Mouse (Mus musculus) kidney, postnatal 4 days (tissue): ENCODE measurements around the gene Sds.
"Not testable (repeated sequence)": the region's sequence is repeated elsewhere in the genome, so short reads cannot be mapped to it uniquely, and the experiment has no call there.

ENCODE experiments used
- DNase-seq, 2 experiments: peaks; one replicate each; pipeline ENCODE4 v3.0.0; 2021; ENCODE audit warnings: mixed read lengths in 2 of 2

Sds gene

DNA sequence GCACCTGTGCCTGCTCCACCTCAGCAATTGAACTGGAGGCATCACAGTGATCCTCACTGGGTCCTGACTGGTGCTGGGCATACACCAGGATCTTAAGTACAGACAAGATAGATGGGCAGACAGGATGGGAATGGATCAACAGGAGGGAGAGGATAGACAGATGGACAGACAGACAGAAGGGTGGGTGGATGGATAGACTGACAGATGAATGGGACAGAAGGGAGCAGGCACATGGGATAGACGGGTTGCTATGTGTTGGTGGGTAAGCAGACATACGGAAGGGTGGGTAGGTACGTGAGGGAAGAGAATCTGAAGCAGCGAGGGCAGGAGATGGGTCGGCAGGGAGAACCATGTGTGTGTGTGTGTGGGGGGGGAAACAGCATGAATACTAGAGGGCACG is 17.1 kb downstream of the Sds start:
- DNase-seq = no peak

DNA sequence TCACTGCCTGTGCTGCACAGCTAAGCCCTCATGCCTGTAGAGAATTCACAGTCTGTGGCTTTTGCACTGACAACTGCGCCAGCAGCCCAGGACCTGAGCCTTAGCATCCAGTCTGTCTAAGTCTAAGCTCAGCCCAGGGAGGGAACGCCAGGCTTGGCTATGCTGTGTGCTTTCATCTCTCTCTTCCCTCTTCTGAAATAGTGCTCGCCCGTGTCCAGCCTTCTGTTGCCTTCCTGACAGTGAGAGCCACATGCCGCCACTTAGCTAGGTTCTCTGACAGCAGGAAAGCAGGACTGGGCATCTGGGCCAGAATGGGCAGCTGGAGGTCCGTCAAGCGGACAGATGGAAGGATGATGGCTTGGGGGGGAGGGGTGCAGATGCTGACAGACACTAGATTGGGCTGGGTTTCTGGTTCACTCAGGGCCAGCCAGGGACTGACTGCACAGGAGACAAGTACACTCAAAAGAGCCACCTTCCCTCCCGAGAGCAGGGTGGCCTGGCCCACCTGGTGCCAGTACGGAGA is 17.6 kb downstream of the Sds start:
- DNase-seq = no peak

DNA sequence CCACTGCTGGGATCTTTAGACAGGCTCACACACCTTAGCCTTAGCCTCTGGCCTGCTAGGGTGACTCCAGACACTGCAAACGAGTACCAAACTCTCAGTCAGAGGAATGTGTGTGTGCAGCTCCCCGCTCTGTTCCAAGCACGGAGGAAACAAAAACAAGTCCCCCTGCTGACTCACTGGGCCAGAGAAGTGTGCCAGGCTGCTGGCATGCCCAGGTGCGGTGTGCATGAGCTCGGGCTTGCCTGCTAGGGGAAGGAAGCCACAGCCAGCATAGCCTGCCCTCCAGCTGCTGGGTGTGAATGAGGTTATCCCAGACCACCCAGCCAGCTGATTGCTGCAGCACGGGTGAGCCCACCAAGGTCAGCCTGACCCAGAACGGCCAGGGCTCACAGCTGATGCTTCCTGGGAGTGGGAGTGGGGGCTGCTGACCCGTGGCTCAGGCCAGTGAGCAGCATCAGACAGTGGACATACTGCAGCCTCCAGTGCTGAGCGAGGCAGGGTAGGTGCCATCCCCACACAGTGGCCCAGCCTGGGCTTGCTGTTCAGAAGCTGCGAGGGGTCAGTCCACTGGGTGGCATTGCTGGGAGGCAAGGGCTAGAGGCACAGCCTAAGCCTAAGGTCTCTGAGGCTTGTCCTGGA is 18.9 kb downstream of the Sds start:
- no peak for DNase-seq

DNA sequence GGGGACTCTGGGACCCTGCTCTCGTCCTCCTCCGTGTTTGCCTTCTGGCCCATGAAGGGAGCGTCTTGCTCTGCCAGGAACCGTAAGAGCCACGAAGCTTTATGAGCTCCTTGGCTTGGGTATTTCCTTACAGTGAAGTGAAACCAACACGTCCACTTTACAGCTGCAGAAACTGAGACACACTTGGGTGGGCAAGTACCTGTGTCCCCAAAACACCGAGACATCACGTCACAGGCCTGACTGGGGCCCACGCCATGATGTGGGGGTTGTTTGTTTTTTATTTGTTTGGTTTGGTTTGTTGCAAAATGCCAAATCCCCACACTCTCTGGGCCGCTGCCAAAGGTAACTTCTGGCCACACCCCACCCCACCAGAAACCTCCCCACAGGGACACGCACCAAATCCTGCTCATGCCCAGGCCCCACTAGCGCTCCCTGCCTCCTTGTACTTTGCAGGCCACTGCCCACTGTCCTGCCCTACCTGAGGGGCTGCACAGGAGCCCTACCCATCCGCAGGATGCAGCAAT is 19.4 kb downstream of the Sds start:
- no peak for DNase-seq

DNA sequence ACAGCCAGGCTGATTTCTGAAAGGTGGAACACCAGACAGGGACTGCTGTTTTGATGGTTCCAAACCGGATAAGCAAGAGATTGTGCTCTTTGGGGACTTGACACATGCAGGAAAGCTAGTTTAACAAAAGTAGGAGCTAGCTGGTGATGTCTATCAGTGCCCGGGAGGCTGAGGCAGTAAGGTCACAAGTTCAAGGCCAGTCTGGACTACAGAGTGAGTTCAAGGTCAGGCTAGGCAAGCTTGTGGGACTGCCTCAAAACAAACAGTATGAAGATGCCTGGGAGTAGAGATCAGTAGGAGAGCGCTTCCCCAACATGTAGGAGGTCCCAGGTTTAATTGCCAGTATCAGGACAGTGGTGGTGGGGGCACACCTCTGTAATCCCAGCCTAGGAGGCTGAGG is 20.7 kb downstream of the Sds start:
- DNase-seq = no peak

DNA sequence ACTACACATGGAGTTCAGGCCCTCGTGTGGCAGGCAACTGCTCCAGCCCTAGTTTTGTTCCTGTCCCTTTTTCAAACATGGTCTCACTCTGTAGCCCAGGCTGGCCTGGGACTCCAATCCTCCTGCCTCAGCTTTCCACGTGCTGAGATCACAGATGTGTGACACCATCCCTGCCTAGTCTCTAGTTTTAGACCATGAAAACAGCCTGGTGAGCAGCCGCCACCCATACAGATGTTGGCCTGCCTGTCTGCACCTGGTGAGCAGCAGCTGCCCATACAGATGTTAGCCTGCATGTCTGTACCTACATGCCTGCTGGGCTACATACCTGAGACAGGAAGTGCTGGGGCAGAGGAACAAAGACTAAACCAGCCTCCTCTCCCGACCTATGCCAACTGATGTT is 22.9 kb downstream of the Sds start:
- no peak for DNase-seq

DNA sequence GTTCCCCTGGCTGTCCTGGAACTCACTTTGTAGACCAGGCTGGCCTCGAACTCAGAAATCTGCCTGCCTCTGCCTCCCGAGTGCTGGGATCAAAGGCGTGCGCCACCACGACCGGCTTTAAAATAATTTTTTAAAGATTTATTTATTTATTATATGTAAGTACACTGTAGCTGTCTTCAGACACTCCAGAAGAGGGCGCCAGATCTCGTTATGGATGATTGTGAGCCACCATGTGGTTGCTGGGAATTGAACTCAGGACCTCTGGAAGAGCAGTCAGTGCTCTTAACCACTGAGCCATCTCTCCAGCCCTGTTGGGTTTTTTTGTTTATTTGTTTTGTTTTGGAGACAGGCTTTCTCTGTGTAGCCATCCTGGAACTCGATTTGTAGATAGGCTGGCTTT is 24.3 kb downstream of the Sds start:
- not testable (repeated sequence) for DNase-seq

DNA sequence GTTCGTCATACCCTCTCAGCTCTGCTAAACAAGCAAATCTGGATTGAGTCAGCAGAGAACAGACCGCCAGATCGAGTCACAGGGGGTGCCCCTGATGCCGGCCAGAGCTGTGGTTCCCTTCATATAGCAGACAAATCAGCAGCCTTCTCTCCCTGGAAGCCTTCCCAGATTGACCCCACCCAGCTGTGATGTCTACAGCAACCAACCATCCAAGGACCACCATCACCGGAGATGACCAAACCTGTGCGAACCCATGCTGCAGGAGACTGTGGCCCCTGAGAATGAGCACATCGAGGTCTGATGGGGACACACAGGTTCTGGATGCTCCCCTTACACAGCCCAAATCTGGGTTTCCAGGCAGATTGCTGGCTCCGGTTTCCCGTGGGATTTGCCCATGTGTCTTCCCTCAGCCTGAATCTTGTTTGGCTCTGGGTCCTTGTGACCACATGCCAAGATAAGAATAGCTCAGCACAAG is 25.9 kb downstream of the Sds start:
- no peak for DNase-seq

DNA sequence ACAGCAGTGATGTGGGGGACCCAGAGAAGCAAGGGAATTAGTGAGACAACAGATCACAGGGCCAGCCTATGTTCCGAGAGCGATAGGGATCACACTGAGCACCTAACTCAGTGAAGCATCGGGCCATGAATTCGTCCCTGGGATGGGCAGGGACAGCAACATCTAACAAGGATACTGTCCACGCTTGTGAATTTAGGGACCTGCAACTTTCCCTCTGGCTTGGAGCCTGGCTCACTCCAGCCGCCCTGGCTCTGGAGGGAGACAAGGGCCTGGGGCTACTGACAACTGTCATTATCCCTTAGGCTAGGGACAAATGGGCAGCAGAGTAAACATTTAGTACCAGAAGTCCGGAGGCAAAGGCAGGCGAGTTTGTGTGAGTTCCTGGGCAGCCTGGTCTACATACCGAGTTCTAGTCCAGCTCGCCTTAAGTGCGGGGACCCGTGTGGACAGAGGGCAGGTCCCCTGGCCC is 26.4 kb downstream of the Sds start:
- DNase-seq = no peak

DNA sequence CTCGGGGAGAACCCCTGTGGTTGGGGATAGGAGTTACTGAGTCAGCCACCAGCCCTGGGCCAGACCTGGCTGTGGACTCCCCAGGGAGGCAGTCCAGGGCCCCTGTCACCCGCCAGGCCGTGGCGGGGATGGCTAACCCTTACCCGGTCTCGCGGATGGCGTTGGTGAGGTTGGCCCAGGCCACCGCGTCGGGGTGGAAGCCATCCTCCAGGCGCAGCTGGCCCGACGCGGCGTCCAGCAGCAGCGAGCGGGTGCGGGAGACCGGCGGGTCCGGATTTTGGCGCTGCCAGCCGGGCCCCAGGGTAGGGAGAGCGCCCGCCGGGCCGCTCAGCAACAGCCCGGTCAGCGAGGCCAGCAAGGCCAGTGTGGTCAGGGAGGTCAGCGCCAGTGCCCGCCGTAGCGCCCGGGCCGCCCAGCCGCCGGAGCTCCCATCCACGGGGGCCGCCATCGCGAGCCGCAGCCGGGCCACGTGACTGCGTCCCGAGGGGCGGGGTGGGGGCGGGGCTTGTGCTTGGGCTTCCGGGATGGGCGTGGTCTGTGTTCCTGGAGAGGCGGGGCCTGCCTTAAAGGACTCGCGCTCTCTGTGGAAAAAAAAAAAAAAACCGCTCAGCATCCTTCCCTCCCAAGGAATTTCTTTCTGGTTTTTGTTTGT is 26.9 kb downstream of the Sds start, which contains the start of gene Plbd2:
Gene Plbd2 (minus strand): TSS at position 482 of the 652 bp plus-strand sequence.
- DNase-seq = peak; percentile 92 to 95

DNA sequence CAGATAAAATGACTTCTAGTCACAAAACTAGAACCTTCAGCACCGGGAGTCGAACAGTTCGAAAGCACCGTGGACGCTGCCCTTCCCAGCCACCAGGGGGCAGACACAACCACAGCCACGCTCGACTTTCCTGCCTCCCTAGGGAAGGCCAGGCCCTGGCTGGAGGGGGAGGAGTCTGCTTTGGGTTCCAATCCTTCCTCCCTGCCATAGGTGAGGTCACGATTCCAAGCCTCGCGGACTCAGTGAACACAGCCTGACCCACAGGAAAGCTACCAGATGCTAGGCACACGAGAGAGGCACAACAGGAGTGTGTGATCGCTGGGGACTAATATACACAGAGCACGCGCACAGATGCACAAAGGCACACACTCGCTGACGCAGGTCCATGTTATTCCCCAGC is 29.0 kb downstream of the Sds start:
- DNase-seq = peak; percentile 85 to 86

DNA sequence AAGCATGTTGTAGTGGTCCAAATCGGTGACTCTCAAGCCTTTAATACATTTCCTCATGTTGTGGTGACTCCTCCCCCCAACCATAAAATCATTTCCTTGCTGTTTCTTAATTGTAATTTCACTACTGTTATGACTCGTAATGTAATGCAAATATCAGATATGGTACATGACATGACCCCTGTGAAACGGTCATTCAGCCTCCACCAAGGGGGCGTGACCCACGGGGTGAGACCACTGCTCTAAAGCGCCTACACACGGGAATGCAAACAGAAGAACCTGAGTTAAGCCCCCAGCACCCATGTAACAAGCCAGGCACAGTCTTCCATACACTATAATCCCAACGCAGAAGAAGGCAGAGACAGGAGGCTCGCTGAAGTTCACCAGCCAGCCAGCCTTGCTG is 29.5 kb downstream of the Sds start:
- no peak for DNase-seq

DNA sequence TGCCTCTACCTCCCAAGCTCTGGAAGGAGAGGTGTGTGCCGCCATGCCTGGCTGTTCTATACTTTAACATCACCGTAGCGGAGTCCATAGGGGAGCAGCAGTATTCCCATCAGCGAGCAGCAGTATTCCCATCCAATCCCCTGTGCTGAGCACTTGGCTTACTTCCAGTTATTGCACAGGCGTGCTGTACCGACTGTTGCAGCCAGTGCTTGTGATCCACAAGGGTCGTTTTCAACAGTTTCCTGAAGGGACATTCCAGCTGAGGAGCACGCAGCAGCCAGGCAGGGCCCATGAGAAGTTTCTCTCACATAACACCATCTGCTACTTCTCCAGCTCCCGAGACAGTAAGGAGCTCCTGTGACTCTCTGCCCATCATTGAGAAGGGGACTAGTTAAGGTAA is 30.2 kb downstream of the Sds start:
- DNase-seq = no peak

DNA sequence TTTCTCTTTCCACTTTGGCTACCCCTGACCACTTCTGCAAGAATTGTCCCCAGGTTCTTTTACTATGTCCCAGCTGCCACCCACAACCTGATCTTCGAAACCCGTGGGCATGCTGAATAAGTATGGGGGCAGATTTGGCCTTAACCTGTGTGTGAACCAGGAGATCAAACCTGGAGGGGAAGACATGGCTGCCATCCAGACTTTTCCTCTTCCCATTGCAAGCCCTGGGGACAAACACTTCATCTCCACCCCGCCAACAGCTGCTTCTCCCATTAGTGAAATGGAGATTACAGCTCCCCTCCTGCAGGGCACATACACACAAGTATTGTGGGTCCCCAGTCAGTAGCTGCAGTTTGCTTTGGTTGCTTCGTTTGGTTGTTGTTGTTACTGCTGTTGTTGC is 31.0 kb downstream of the Sds start:
- DNase-seq = no peak

DNA sequence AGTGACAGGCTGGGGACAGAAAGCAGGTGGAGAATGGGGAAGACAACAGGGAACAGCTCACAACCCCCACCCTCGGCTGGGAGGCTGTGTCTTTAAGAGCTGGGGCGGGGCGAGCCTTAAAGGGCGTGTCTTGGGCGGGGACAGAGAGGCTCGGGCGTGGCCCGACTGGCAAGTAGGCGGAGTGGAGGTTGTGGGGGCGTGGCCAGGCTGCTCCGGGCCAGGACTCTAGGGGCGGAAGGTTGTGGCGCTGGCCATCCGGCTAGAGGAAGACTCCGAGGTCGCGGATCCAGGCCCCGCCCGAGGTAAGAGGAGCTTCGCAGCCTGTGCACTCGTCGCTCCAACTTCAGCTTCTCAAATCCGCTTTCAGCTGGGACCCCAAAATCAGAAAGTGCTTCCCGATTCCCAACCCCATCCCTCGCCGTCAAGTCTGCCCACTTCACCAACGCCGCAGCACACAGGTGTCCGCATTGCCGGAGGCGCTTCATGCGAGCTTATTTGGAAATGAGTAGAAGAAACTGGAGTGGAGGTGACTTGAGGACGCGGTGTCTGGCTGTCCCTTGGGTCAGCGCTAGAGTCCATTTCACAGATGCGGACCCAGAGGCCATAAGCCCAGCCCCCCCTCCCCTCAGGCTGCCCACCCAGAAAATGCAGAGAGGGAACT is 34.8 kb downstream of the Sds start, which contains the start of gene Slc8b1:
Gene Slc8b1 (plus strand): TSS at position 187 of the 661 bp plus-strand sequence.
- peak; percentile 99 for DNase-seq

DNA sequence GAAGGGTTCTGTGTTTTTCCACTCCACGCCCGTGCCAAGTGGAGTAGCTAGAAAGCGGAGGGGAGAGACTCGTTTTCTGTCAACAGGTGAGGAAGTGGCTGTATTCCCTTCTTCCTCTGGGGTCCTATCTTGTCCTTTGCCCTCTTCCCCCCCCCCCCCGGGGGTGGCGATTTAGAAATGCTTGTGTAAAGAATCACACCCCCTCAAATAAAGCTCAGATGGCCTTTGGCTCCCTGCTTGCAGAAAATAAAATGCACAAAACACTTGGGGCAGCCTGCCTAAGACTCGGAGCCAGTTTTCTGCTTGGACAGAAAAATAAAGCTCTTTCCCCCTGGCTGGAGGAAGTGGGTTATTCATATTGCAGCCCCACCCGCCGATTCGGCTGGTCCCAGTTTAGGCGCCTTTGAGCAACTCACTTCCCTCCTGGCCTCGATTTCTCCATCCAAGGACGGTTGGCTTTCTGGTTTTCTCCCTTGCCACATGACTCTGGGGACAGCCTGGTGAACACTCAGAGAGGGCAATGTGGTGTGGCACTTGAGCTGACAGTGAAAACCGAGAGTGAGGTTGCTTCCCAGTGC is 35.4 kb downstream of the Sds start:
- DNase-seq = peak; percentile 32 to 45

DNA sequence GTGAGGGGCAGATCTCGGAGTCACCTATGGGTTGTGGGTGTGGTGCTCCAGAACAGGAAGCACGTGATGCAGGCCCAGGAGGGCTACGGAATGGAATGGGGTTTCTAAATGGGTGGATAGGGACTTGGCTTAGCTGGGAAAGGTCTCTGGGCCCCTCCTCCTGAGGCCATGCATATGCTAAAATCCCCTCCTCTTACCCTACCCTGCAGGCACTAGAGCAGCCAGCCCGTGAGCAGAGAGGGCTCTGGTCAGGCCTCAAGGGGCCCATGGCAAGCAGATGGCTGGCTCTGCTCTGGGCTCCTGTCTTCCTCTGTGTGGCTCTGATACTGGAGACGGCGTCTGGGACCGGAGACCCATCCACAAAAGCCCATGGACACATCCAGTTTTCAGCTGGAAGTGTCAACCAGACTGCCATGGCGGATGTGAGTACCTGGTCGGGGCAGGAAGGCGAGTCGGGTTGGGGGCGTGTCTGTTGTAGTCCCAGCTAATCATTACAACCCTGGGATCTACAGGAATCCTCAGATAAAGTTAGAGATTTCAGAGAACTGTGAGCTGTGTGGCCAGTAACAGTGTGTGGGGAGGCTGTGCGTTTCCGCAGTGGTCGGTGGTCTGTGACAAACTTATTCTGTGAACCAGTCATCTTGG is 36.7 kb downstream of the Sds start:
- peak; percentile 61 to 75 for DNase-seq

DNA sequence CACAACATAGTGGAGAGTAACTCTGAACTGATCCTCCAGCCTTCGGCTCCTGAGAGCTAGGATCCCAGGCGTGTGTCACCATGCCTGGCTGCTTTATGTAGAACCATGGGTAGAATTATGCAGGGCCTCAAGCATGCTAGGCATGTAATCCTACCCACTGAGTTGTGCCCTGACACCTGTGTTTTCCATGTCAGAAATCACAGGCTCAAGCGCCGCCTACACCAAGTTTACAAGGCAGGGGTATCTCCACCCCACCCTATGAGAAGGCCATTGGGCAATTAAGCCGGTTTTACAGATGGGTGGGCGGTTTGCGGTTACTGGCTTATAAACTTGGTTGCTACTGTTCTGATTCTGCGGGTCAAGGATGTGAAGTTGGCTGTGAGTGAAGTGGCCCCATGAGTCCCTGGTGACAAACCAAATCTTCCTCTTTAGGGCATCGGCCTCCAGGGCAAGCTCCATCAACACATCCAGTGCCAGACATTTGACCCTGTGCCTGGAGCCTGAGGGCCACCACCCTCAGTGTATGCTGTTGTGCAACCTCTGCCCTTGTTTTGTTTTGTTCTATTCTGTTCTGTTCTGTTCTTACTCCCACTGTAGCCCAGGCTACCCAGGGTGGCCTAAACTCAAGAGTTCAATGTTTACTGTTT is 37.8 kb downstream of the Sds start:
- no peak for DNase-seq

DNA sequence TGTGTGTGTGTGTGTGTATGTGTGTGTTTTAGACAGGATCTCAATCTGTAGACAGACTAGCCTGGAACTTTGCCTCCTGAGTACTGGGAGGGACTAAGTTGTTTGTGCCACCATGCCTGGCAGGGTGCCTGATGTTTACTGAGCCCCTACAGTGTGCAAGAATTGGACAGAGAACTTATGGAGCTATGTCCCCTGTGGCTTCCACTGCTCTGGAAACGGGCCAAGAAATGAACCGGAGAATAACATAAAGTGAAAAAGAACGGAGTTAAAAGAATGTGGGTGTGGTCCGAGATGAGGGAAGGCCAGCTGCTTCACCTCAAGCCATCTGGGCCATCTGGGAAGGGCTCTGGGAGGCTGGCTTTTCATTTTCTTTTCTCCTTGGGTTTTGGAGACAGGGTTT is 38.4 kb downstream of the Sds start:
- DNase-seq = peak; percentile 66 to 80

DNA sequence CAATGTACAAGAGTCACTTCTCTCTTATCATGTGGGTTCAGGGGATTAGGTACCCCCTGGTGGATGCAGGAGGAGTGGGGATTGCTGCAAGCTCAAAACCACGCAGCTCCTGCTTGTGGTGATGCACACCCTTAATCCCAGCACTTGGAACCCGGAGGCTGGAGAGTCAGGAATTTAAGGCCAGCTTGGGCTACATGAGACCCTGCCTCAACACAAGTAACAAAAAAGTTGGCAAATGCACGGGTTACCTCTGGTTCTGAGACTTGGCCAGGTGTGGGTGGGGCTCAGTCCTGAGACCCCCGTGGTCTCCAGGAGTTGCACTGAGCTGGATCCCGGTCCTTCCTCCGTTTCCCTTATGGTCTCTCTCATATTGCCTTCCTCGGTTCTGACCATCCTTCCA is 39.1 kb downstream of the Sds start:
- DNase-seq = no peak

DNA sequence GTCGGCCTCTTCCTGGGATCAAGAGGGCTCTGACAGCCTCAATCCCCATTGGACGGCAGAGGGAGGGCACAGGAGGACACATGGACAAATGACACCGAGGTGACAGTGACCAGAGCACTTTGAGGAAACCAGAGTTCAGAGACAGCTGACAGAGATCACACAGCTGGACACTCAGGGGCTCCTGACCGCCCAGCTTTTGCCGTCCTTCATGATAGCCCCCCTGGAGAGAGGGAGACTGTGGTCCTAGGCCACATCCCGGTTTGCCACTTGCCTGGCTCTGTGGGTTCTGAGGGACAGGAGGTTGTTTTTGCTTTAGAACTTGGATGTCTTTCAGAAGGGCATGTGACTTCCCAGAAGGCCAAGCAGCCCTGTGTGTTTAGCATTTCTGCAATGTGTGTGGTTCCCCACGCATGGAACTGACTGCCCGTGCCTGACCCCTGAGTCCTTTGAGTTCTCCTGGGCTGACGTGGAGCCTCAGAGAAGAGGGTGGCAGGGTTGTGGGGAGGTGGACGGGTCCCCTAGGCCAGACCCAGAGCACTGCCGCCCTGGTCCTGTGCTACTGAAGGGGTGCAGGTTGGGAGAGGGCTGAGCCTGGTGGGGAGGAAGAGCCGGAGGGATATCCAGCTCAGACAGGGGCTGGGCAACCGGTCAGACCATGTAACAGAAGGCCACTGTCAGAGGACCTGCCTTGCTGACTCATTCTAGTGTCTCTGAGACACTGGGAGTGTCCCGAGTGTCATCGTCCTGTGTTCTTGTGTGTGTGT is 40.1 kb downstream of the Sds start:
- DNase-seq = peak; percentile 27 to 46
